Mouse (Mus musculus): ENCODE data around the gene Spef1. TPM values are rescaled to one million over a fixed set of nuclear protein-coding genes. Genes with fewer than 3 reads are reported as not detected.
A peak's percentile ranks its signal among the peaks of the same experiment; 100 is the strongest.
"Not testable (repeated sequence)": the region's sequence is repeated elsewhere in the genome, so short reads cannot be mapped to it uniquely, and the experiment has no call there.

Gene Spef1
- 7.7 and 9.4 TPM in 2 replicates for polyA plus RNA-seq (2014; fragmentation: Nextera tagmentation; extraction: Ambion mirVana)

DNA sequence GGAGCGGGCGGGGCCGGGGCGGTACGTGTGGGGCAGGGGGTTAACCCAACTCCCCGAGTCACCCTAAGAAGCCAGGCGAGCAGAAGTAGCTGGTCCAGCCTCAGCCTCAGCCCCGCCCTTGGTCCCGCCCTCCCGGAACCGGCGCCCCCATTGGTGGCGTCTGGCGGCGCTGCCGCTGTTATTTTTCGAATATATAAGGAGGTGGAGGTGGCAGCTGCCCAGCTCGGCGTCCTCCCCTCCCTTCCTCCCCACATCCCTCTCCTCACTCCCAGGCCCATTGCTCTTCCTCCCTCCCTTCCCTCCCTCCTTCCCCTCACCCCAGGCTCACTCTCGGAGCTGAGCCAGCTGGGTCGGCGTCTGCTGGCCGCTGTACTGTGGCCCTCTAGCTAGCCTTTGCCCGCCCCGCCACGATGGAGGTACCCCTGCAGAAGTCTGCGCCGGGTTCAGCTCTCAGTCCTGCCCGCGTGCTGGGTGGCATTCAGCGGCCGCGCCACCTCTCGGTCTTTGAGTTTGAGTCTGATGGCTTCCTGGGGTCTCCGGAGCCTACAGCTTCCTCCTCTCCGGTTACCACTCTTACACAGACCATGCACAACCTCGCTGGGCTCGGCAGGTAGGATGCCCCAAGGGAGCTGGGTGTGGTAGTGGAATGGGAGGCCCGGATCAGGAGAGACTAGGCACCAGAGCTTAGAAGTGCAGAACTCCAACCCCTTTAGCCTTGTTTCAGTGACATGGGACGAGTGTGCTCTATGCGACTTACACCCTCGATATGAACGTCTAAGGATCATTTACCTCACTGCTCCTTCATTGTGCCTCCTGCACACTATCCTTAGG lies at the start of gene Spef1, which contains the start of gene Cdc25b:
Gene Spef1 (minus strand): TSS at position 512 of the 831 bp plus-strand sequence.
Gene Cdc25b (plus strand): TSS at position 179 of the 831 bp plus-strand sequence.
- Histone ChIP-seq H3K36me3 (ENCODE audit: control insufficient read depth, insufficient read depth, low read length) (no peaks in the 10 kb centered on the region), H3K9me3 (ENCODE audit: control insufficient read depth, low read length) (no peaks in the 10 kb centered on the region), H3K4me1 (replicated peaks; ENCODE audit: control insufficient read depth, insufficient read depth, low read length) (peaks cover 13% of the 10 kb centered on the region), H3K27me3 (ENCODE audit: control insufficient read depth, insufficient read depth, low read length) (no peaks in the 10 kb centered on the region; the same call in 1 of the 2 replicates), H3K4me2 (replicated peaks; ENCODE audit: low read depth, low read length) (peak within 1 kb of the TSS; percentile 80), H3K4me3 (ENCODE audit: low read depth, low read length) (peak within 1 kb of the TSS; percentile 72), H3K27ac (ENCODE audit: low read depth, low read length) (peak within 1 kb of the TSS; percentile 80), H3K9ac (ENCODE audit: low read depth, low read length) (peak within 1 kb of the TSS; percentile 89)
- peak; percentile 89 for DNase-seq (ENCODE audit: low spot score)
- peak; percentile 85 for ATAC-seq (ENCODE audit: low FRiP score)
- WGBS: 1% methylated on average over 38 of the region's 43 CpGs

DNA sequence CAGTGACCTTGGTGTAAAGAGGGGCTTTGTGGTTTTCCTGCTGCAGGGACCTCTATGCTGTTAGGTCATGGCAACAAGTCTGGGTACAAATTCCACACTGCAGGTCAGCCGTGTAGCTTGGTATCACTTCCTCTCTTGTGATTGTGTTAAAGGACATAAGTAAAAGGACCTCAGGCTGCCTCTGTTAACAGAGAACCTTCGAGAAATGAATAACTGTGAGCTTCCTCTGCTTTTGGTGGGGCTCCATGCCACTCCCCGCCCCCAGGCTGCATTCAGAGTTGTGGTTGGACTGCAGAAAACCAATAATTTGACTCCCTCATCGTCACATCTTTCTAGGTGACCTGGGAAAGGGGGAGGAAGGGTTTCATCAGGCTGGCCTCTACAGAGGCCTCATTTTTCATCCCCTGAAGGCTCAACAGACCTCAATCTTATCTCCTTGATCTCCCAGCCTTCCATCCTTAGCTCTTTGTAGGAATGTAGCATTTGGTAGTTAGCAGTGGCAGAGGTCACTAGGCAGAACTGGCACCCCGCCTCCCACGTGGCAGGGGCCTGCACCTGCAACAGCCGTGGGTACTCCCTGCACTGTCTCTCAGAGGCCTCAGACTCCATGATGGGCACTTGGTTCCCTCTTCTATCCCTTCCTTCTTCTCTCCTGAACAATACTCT lies 48.0 kb upstream of the Spef1 start:
- ATAC-seq (ENCODE audit: low FRiP score) (no peak), DNase-seq (ENCODE audit: low spot score) (no peak)
- 82% methylated on average over 7 of the region's 7 CpGs for WGBS
- no peak overlapping the region for H3K9ac ChIP-seq (ENCODE audit: low read depth, low read length)
- H3K36me3 ChIP-seq (ENCODE audit: control insufficient read depth, insufficient read depth, low read length): no peaks in the 10 kb centered on the region
- H3K9me3 ChIP-seq (ENCODE audit: control insufficient read depth, low read length): no peaks in the 10 kb centered on the region
- H3K4me1 ChIP-seq (replicated peaks; ENCODE audit: control insufficient read depth, insufficient read depth, low read length): peaks cover 5% of the 10 kb centered on the region; the same call in 1 of the 2 replicates
- no peaks in the 10 kb centered on the region for H3K27me3 ChIP-seq (ENCODE audit: control insufficient read depth, insufficient read depth, low read length)
- no peak overlapping the region for H3K4me3 ChIP-seq (ENCODE audit: low read depth, low read length)
- peak overlapping the region; percentile 84; the same call in 1 of the 2 replicates for H3K4me2 ChIP-seq (replicated peaks; ENCODE audit: low read depth, low read length)
- no peak overlapping the region for H3K27ac ChIP-seq (ENCODE audit: low read depth, low read length)

DNA sequence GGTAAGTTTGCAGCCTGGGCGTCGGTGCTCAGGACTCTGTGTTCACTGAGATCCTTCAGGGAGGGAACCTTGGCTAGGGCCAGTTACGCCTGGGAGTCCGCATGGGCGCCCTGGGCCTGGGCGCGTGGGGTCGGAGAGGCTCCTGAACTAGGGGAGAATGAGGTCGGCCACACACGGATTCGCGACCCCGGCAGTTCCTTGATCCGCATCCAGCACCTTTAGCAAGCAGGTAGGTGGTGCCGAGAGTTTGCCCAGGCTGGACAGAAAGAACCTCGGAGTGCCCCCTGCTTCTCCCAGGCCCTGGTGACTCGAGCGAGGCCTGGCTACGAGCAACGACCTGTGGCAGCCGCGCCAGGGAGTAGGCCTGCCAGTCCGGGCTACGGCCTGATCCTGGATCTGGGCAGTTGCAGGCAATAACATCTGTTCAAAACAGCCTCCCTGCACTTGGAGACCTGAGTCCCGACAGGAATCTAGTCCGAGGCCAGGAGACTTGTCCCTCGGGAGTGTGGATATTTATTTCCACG lies 47.1 kb upstream of the Spef1 start:
- 18% methylated on average over 28 of the region's 28 CpGs for WGBS
- Histone ChIP-seq H3K9ac (ENCODE audit: low read depth, low read length) (peak overlapping the region; percentile 73), H3K27ac (ENCODE audit: low read depth, low read length) (no peak overlapping the region), H3K36me3 (ENCODE audit: control insufficient read depth, insufficient read depth, low read length) (no peaks in the 10 kb centered on the region), H3K4me2 (replicated peaks; ENCODE audit: low read depth, low read length) (peak overlapping the region; percentile 84), H3K4me1 (replicated peaks; ENCODE audit: control insufficient read depth, insufficient read depth, low read length) (peaks cover 5% of the 10 kb centered on the region; the same call in 1 of the 2 replicates), H3K27me3 (ENCODE audit: control insufficient read depth, insufficient read depth, low read length) (no peaks in the 10 kb centered on the region), H3K4me3 (ENCODE audit: low read depth, low read length) (peak overlapping the region; percentile 53), H3K9me3 (ENCODE audit: control insufficient read depth, low read length) (no peaks in the 10 kb centered on the region)
- peak; percentile 44 for ATAC-seq (ENCODE audit: low FRiP score)
- DNase-seq (ENCODE audit: low spot score): no peak

DNA sequence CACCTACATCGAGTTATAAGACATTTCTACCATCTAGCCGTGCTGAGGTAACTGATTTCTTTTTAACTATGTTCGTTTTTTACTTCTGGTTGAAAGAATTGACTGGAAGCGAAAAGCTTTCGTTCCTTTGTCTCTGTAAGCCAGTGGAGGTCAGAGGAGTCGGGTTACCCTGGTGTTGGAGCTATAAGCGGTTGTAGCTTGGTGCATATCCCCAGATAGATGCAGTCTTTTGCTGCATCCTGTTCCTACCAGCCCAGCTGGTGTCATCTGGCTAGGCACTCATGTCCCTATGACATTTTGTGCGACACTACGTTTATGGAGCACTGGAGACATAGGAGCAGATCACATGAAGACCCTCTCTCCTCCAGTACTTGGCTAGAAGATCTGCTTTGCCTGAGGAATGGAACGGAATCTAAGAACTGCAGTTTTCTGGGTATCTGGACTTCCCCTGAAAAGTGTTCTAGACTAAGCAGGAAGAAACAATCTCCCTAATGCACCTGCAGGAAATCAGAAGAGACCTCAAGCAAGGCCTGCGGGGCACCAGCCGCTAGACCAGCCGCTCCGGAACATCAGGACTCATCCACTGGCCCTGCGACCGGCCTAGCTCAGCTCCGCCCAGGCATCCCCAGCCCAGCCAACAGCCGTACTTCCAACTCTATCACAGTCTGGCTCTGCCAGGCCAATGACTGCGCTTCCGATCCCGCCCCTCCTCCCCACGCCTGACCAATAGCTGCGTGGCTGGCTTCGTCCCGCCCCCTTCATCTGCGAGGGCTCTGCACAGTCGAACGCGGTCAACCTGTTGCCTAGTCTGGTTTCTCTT lies 46.4 kb upstream of the Spef1 start, which contains the start of gene Mavs:
Gene Mavs (plus strand): TSS at position 757 of the 820 bp plus-strand sequence.
- Histone ChIP-seq H3K27ac (ENCODE audit: low read depth, low read length) (peak within 1 kb of the TSS; percentile 10; the same call in 1 of the 2 replicates), H3K9ac (ENCODE audit: low read depth, low read length) (peak within 1 kb of the TSS; percentile 73), H3K4me1 (replicated peaks; ENCODE audit: control insufficient read depth, insufficient read depth, low read length) (peaks cover 5% of the 10 kb centered on the region; the same call in 1 of the 2 replicates), H3K4me3 (ENCODE audit: low read depth, low read length) (peak within 1 kb of the TSS; percentile 53), H3K36me3 (ENCODE audit: control insufficient read depth, insufficient read depth, low read length) (no peaks in the 10 kb centered on the region), H3K9me3 (ENCODE audit: control insufficient read depth, low read length) (no peaks in the 10 kb centered on the region), H3K27me3 (ENCODE audit: control insufficient read depth, insufficient read depth, low read length) (no peaks in the 10 kb centered on the region), H3K4me2 (replicated peaks; ENCODE audit: low read depth, low read length) (peak within 1 kb of the TSS; percentile 84)
- WGBS: 8% methylated on average over 29 of the region's 29 CpGs
- ATAC-seq (ENCODE audit: low FRiP score) (peak; percentile 100), DNase-seq (ENCODE audit: low spot score) (peak; percentile 94)

DNA sequence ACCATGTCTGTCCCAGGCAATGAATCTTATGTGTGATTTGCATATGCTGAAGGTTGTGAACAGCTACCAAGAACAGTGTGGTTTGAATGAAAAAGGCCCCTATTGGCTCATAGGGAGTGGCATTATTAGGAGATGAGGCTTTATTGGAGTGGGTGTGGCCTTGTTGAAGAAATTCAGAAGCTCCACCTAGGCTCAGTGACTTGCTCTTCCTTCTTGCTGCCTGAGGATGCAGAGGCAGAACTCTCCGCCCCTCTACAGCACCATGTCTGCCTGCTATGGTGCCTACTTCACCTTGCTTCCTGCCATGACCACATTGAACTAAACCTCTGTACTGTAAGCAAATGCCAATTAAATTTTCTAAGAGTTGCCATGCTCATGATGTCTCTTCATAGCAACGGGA lies 45.5 kb upstream of the Spef1 start:
- Histone ChIP-seq H3K27me3 (ENCODE audit: control insufficient read depth, insufficient read depth, low read length) (no peaks in the 10 kb centered on the region), H3K9ac (ENCODE audit: low read depth, low read length) (no peak overlapping the region), H3K4me3 (ENCODE audit: low read depth, low read length) (no peak overlapping the region), H3K36me3 (ENCODE audit: control insufficient read depth, insufficient read depth, low read length) (no peaks in the 10 kb centered on the region), H3K27ac (ENCODE audit: low read depth, low read length) (no peak overlapping the region), H3K9me3 (ENCODE audit: control insufficient read depth, low read length) (no peaks in the 10 kb centered on the region), H3K4me2 (replicated peaks; ENCODE audit: low read depth, low read length) (no peak overlapping the region), H3K4me1 (replicated peaks; ENCODE audit: control insufficient read depth, insufficient read depth, low read length) (peaks cover 5% of the 10 kb centered on the region; the same call in 1 of the 2 replicates)
- ATAC-seq (ENCODE audit: low FRiP score) (no peak), DNase-seq (ENCODE audit: low spot score) (no peak)
- WGBS: 80% methylated on average over 2 of the region's 2 CpGs

DNA sequence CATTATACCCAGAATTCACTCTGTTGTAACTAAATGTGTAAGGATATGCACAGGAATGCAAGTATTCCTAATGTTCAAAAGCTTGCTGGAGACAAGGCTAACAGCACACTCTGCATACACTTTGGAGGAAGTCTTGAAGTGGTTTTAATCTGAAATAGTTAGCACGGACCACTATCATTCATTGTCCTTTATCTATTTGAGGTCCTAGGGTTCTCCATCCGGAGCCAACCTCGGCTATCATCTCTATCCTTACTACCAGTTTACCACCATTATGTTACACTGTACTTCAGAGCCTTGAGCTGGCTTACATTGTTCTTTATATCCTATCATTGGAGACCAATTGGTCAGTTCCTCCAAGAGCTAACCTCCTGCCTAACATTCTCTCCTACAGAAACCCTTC lies 40.2 kb upstream of the Spef1 start:
- Histone ChIP-seq H3K4me1 (replicated peaks; ENCODE audit: control insufficient read depth, insufficient read depth, low read length) (no peaks in the 10 kb centered on the region), H3K9me3 (ENCODE audit: control insufficient read depth, low read length) (no peaks in the 10 kb centered on the region), H3K27ac (ENCODE audit: low read depth, low read length) (no peak overlapping the region), H3K4me2 (replicated peaks; ENCODE audit: low read depth, low read length) (no peak overlapping the region), H3K9ac (ENCODE audit: low read depth, low read length) (no peak overlapping the region), H3K27me3 (ENCODE audit: control insufficient read depth, insufficient read depth, low read length) (no peaks in the 10 kb centered on the region), H3K36me3 (ENCODE audit: control insufficient read depth, insufficient read depth, low read length) (0 out of 2 replicates have a peak, but pooled peaks cover 2% of the 10 kb centered on the region), H3K4me3 (ENCODE audit: low read depth, low read length) (no peak overlapping the region)
- ATAC-seq (ENCODE audit: low FRiP score): no peak
- WGBS: 95% methylated on average over 3 of the region's 3 CpGs
- DNase-seq (ENCODE audit: low spot score): no peak

DNA sequence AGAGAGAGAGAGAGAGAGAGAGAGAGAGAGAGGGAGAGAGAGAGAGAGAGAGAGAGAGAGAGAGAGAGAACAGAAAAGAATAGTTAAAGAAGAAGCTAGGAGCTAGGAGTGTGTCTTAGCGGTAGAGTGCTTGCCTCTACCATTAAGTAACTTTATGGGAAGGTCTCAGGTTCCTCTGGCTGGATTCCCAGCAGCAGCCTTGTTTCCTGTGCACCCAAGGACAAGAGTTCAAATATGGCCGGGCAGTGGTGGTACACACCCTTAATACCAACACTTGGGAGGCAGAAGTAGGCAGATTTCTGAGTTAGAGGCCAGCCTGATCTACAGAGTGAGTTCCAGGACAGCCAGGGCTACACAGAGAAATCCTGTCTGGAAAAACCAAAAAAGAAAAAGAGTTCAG lies 39.6 kb upstream of the Spef1 start:
- not testable (repeated sequence) for DNase-seq (ENCODE audit: low spot score); H3K9ac ChIP-seq (ENCODE audit: low read depth, low read length); H3K9me3 ChIP-seq (ENCODE audit: control insufficient read depth, low read length); ATAC-seq (ENCODE audit: low FRiP score); H3K27me3 ChIP-seq (ENCODE audit: control insufficient read depth, insufficient read depth, low read length); H3K4me2 ChIP-seq (replicated peaks; ENCODE audit: low read depth, low read length); H3K36me3 ChIP-seq (ENCODE audit: control insufficient read depth, insufficient read depth, low read length); H3K27ac ChIP-seq (ENCODE audit: low read depth, low read length); H3K4me3 ChIP-seq (ENCODE audit: low read depth, low read length); H3K4me1 ChIP-seq (replicated peaks; ENCODE audit: control insufficient read depth, insufficient read depth, low read length)
- WGBS: 84% methylated on average over 2 of the region's 2 CpGs

DNA sequence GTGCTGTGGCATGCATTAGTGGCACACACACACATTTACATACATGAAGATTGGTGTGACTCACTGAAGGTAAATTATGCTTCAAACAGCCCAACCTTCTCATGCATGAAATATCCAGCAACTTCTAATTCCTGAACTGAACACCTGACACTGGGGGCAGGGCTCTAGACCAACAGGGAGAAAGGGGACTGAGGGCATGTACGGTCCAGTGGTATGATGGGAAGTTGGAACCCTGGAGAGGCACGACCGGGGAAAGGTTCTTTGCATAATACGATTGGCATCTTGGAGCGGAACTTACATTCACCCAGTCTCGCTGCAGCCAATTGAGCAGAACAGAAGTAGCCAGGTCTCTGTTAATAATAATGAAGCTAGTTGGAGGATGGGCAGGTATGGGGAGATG lies 38.1 kb upstream of the Spef1 start:
- Histone ChIP-seq H3K27me3 (ENCODE audit: control insufficient read depth, insufficient read depth, low read length) (no peaks in the 10 kb centered on the region), H3K4me2 (replicated peaks; ENCODE audit: low read depth, low read length) (no peak overlapping the region), H3K27ac (ENCODE audit: low read depth, low read length) (no peak overlapping the region), H3K4me1 (replicated peaks; ENCODE audit: control insufficient read depth, insufficient read depth, low read length) (no peaks in the 10 kb centered on the region), H3K9ac (ENCODE audit: low read depth, low read length) (no peak overlapping the region), H3K9me3 (ENCODE audit: control insufficient read depth, low read length) (no peaks in the 10 kb centered on the region), H3K36me3 (ENCODE audit: control insufficient read depth, insufficient read depth, low read length) (0 out of 2 replicates have a peak, but pooled peaks cover 2% of the 10 kb centered on the region), H3K4me3 (ENCODE audit: low read depth, low read length) (no peak overlapping the region)
- no peak for DNase-seq (ENCODE audit: low spot score)
- ATAC-seq (ENCODE audit: low FRiP score): no peak
- 91% methylated on average over 6 of the region's 6 CpGs for WGBS
